Mouse (Mus musculus) colon, adult 2 months (tissue): ENCODE measurements around the gene Nmrk2. TPM values are rescaled to one million over a fixed set of nuclear protein-coding genes. Genes with fewer than 3 reads are reported as not detected.

ENCODE experiments used
- polyA plus RNA-seq: library from polyadenylated mRNA; depleted of rRNA; stranded (reverse); fragments of >200 nt; gene quantifications from 2 replicates; pipeline ENCODE4 v1.2.3, GENCODE M21; 2012; rRNA removed

Gene Nmrk2
- polyA plus RNA-seq, result not detected in 2 replicates

DNA sequence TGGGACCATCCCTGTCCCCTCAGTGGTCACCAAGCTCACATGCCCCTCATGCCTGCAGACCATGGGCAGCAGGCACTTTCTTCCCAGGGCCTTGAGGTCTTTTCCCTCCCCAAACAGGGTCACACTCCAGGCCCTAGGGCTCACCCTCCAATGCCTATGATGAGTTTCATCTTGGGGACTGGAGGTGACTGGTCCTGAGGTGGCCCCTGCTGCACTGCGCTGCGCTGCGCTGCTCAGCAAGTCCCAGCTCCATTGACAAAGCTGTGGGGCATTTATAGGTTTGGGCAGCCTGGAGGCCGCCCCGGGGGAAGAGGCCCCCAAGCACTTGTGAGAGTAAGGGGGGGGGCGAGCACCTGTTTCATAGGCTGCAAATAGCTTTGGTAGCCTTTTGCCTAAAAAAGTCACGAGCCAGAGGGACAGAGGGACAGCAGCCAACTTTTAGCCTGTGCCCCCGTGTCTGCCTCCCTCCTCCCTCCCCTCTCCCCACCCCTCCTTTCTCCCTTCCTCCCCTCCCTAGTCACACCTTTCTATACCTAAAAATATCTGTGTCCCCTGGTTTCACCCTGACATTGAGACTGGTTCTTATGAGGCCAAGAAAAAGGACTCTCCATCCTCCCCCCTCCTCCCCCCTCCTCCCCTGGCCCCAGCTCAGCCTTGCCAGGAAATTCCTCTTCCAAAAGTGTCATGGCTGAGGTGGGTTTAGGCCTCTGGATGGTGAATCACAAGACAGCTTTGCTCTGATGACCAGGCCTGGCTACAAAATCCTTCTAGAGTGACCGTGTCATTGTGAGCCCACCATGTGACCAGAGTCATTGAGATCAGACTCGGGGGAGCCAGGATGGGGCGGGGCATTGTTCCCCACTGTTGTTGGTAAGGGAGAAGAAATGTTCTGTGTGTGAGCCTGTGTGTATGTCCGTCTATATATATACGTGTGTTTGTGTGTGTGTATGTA, at the start of gene Nmrk2:
Nmrk2 (minus strand) TSS at position 245 of the 952 bp plus-strand sequence.

GRCm38 (mm10) chr10:81232580-81233225, 30.9 kb upstream of the Nmrk2 start, which contains the start of gene Zfr2:
Zfr2 (plus strand) TSS chr10:81233155.

DNA sequence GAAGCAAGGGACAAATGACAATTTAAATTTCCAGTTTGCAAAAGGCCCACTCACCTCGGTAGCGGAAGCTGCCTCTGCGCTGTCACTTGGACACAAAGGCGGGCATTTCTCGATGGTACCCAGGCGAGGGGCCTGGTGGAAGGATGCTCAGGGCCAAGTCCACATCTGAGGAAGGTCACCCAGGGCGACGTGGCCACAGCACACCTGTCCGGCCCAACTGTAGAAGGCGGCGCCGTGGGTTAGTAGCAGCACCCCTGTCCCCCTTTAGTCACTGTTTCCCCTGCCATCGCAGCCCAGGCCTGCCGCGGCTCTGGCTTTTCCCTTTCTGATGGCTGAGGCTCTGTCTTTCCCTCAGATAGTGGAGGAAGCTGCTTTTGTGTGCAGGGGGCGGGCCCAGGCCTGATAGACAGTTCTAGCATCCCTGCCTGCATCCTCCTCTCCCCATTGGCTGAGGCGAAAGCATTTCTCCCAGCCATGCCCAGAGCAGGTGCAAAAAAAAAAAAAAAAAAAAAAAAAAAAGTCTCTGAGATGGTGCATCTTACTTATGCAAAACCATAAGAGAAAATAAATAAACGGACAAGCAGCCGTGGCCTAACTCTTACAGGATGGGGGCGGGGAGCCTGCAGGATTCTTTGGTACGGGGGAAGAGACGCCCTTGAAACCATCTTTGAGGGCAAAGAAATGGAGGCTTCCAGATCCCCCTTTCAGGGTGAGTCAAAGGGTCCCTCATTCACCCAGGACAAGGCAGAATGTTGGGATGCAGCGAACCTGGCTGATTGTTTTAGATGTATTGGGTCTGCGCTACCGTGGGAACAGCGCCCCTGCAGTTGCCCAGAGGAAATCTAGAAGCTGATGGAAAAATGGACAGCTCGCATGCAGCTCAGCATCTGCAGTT, 28.8 kb upstream of the Nmrk2 start, which contains the start of gene Atcay:
Atcay (minus strand) TSS at position 396 of the 895 bp plus-strand sequence.

GRCm38 (mm10) chr10:81183805-81184204, 18.0 kb downstream of the Nmrk2 start, which contains the start of gene 4930442H23Rik:
4930442H23Rik (minus strand) TSS chr10:81183849.

DNA sequence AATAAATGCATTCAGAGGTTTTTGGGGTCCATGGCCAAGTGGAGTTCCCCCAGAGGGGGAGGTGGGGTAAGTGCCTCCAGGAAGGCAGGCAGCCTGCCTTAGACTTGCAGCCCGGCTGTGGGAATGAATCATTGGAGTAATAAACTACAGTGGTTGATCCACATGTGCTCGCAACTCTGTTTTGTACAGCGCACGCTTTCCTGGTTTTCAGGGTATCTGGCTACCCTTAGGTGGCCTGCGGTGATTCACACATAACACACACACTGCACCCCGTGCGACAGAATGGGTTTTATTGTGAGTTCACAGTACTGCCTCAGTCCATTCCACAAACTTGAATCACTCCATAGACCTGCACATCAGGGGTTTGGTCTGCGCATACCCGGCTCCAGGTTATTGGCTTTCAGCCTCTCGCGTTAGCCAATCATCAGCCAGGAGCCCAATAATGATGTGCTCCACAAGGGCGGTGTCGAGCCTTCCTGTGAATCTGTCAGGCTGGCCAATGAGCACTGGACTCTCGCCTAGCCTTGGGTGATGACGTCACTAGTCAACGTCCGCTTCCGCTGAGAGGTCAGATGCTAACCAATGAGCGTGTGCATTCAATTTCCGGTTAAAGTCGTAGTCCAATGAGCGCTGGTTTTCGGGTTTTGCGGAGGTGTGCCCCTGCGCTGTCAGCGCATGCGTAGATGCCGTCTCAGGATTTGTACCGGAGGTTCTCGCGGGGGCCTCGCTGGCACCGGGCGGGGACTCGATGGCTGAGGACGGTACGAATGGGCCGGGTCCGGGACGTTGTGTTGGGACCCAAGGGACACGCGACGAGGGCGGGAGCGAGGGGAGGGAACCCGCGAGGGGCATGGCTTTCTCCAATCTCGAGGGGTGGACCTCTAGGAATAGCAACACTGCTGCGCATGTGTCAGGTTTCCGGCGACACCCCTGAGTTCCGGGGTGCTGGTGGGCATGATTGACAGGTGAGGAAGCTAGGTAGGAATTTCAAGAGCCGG, 19.2 kb downstream of the Nmrk2 start, which contains the start of gene Dapk3:
Dapk3 (plus strand) TSS at position 670 of the 998 bp plus-strand sequence.

DNA sequence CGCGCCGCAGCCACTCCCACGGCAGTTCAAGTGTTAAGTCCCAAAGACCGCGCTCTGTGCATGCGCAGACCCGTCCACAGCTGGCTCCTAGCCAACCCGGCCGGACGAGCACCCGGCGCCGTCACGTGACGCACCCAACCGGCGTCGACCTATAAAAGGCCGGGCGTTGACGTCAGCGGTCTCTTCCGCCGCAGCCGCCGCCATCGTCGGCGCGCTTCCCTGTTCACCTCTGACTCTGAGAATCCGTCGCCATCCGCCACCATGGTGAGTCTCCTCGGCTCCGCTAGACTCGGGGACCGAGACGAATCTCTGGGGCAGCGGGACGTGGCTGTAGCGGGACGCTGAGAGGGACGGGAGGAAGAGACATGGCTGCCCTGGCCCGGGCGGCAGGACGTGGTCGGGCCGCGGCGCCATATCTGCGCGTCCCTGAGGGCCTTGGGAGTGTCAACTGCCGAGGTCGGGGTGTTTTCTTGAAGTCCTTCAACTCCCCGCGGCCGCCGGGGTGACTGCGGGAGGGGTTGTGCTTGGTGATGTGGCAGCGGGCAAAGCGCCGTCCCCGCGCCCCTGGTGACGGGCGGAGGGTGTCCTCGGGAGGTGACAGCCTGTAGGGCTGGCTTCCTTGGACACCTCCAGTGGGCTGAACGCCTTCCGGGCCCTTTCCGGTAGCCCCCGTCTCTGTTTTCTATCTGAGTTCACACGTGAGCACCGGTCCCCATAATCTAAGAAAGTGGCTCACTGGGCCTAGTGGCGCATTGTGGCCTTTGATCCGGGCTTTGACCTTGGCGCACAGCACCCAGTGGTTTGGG, 25.2 kb downstream of the Nmrk2 start, which contains the start of gene Eef2:
Eef2 (plus strand) TSS at position 166 of the 806 bp plus-strand sequence.

GRCm38 (mm10) chr10:81167200-81168086, 34.4 kb downstream of the Nmrk2 start, which contains the start of gene Pias4:
Pias4 (minus strand) TSS chr10:81167923.

Other genes with a start within 250 kb of the Nmrk2 start
- 1.2 and 1.7 TPM in 2 replicates for gene Gng7, start 187.1 kb downstream of the Nmrk2 start, polyA plus RNA-seq
- gene Diras1, start 176.4 kb downstream of the Nmrk2 start, polyA plus RNA-seq, result 0.54 and 0.86 TPM in 2 replicates
- gene Slc39a3, start 164.6 kb downstream of the Nmrk2 start, polyA plus RNA-seq, result 43.7 and 44.3 TPM in 2 replicates
- gene Sgta, start 141.9 kb downstream of the Nmrk2 start, polyA plus RNA-seq, result 211 and 238 TPM in 2 replicates
- 58.4 and 62.8 TPM in 2 replicates for gene Thop1, start 132.0 kb downstream of the Nmrk2 start, polyA plus RNA-seq
- gene Creb3l3, start 103.2 kb downstream of the Nmrk2 start, polyA plus RNA-seq, result 4.2 and 6.2 TPM in 2 replicates
- gene Map2k2, start 96.1 kb downstream of the Nmrk2 start, polyA plus RNA-seq, result 322 and 325 TPM in 2 replicates
- 243 and 284 TPM in 2 replicates for gene Zbtb7a, start 66.8 kb downstream of the Nmrk2 start, polyA plus RNA-seq
- gene Pias4, start 34.1 kb downstream of the Nmrk2 start, polyA plus RNA-seq, result 55.8 and 61.5 TPM in 2 replicates
- gene Eef2, start 25.4 kb downstream of the Nmrk2 start, polyA plus RNA-seq, result 2,007 and 2,039 TPM in 2 replicates
- 125 and 128 TPM in 2 replicates for gene Dapk3, start 19.0 kb downstream of the Nmrk2 start, polyA plus RNA-seq
- gene 4930442H23Rik, start 18.2 kb downstream of the Nmrk2 start, polyA plus RNA-seq, result not detected in 2 replicates
- 1.1 and 1.4 TPM in 2 replicates for gene Atcay, start 28.8 kb upstream of the Nmrk2 start, polyA plus RNA-seq
- gene Zfr2, start 31.1 kb upstream of the Nmrk2 start, polyA plus RNA-seq, result 14.2 and 20.7 TPM in 2 replicates
- gene Matk, start 50.9 kb upstream of the Nmrk2 start, polyA plus RNA-seq, result 9.0 and 10.3 TPM in 2 replicates
- gene Mrpl54, start 64.9 kb upstream of the Nmrk2 start, polyA plus RNA-seq, result 157 and 224 TPM in 2 replicates
- gene Apba3, start 64.9 kb upstream of the Nmrk2 start, polyA plus RNA-seq, result 123 and 126 TPM in 2 replicates
- 261 and 310 TPM in 2 replicates for gene Tjp3, start 89.5 kb upstream of the Nmrk2 start, polyA plus RNA-seq
- 65.4 and 73.0 TPM in 2 replicates for gene Pip5k1c, start 90.9 kb upstream of the Nmrk2 start, polyA plus RNA-seq
- gene Cactin, start 119.1 kb upstream of the Nmrk2 start, polyA plus RNA-seq, result 33.3 and 36.3 TPM in 2 replicates
- gene Tbxa2r, start 126.7 kb upstream of the Nmrk2 start, polyA plus RNA-seq, result 23.0 and 24.8 TPM in 2 replicates
- gene Gipc3, start 141.2 kb upstream of the Nmrk2 start, polyA plus RNA-seq, result 3.0 and 3.5 TPM in 2 replicates
- gene Hmg20b, start 148.4 kb upstream of the Nmrk2 start, polyA plus RNA-seq, result 209 and 214 TPM in 2 replicates
- 33.7 and 37.4 TPM in 2 replicates for gene Mfsd12, start 155.4 kb upstream of the Nmrk2 start, polyA plus RNA-seq
- gene 4930404N11Rik, start 163.8 kb upstream of the Nmrk2 start, polyA plus RNA-seq, result 43.7 and 48.7 TPM in 2 replicates
- gene Fzr1, start 176.5 kb upstream of the Nmrk2 start, polyA plus RNA-seq, result 130 and 133 TPM in 2 replicates
- 98.1 and 108 TPM in 2 replicates for gene Dohh, start 182.4 kb upstream of the Nmrk2 start, polyA plus RNA-seq
- gene Gm48551, start 182.4 kb upstream of the Nmrk2 start, polyA plus RNA-seq, result 2.9 TPM in 2 replicates
- 4.4 and 5.7 TPM in 2 replicates for gene Gm48552, start 187.0 kb upstream of the Nmrk2 start, polyA plus RNA-seq
- 504 and 602 TPM in 2 replicates for gene Smim24, start 191.0 kb upstream of the Nmrk2 start, polyA plus RNA-seq